Mouse (Mus musculus) thymus, adult 2 months (tissue): ENCODE measurements at regions not wholly inside any gene's neighbourhood (a gene's known extent, or its start where the extent isn't known, plus 50 kb on each side); places are given as distances from the start of the nearest gene placed in this dataset.

Experiments
- DNase-seq: peaks from one replicate; pipeline ENCODE4 v3.0.0; 2021
- H3K27ac ChIP-seq: fragments of 200-500 bp; 2 replicates; pipeline ENCODE4 v1.5.1; 2012; ENCODE audit warnings: low read length, control low read depth; ENCODE audit not compliant: control insufficient read depth, insufficient read depth
- H3K27me3 ChIP-seq: fragments of 200-500 bp; 2 replicates; pipeline ENCODE4 v1.6.1; 2012; ENCODE audit warnings: mild to moderate bottlenecking, low read length, moderate library complexity, mixed read lengths; ENCODE audit not compliant: control insufficient read depth, insufficient read depth
- H3K36me3 ChIP-seq: fragments of 200-500 bp; 2 replicates; pipeline ENCODE4 v1.6.1; 2012; ENCODE audit warnings: mild to moderate bottlenecking, low read length, moderate library complexity; ENCODE audit not compliant: control insufficient read depth, insufficient read depth
- H3K4me1 ChIP-seq: fragments of 200-500 bp; replicated peaks from 2 replicates; pipeline ENCODE4 v1.6.1; 2012; ENCODE audit warnings: low read length; ENCODE audit not compliant: control insufficient read depth, insufficient read depth
- H3K4me3 ChIP-seq: fragments of 200-500 bp; 2 replicates; pipeline ENCODE4 v1.5.1; 2012; ENCODE audit warnings: mild to moderate bottlenecking, low read length, control low read depth, moderate library complexity; ENCODE audit not compliant: control insufficient read depth, insufficient read depth
- CTCF ChIP-seq: fragments of 200-500 bp; IDR thresholded peaks from 2 replicates; pipeline ENCODE4 v1.5.1; 2012; ENCODE audit warnings: mild to moderate bottlenecking, control low read depth, low read length, moderate library complexity, borderline replicate concordance; ENCODE audit not compliant: control insufficient read depth, poor library complexity, insufficient read depth; ENCODE audit errors: extremely low read depth
- POLR2A ChIP-seq: fragments of 200-500 bp; IDR thresholded peaks from 2 replicates; pipeline ENCODE4 v1.6.1; 2012; ENCODE audit warnings: mild to moderate bottlenecking, low read length, control low read depth, moderate library complexity; ENCODE audit not compliant: control insufficient read depth, poor library complexity, insufficient read depth; ENCODE audit errors: extremely low read depth
- WGBS: fragments of 180-500 bp; shearing (Covaris S2); methylation state at CpG from one replicate; pipeline ENCODE4 v1.1.7; 2018; 5-methylcytosine and 5-hydroxymethylcytosine counted together

DNA sequence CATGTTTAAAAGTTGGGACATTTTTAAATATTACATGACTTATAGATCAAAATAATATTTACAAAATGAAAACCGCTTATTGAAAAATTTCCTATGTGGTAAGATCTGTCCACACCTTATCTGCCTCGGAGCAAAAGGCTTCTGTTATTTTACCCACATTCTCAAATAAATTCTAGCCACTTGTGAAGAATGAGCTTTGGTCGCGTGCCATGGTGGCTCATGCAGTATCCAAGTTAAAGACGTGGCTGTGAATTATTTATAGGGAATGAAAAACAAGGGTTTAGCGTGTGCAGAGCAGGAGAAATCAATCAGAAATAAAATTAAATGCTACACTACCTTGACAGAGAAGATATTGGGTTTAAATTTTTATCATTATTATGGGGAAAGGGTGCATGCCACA lies 430.7 kb upstream of the Cited2 start:
- 95% methylated on average over 6 of the region's 6 CpGs for WGBS
- H3K4me3 ChIP-seq = no peak overlapping the region

DNA sequence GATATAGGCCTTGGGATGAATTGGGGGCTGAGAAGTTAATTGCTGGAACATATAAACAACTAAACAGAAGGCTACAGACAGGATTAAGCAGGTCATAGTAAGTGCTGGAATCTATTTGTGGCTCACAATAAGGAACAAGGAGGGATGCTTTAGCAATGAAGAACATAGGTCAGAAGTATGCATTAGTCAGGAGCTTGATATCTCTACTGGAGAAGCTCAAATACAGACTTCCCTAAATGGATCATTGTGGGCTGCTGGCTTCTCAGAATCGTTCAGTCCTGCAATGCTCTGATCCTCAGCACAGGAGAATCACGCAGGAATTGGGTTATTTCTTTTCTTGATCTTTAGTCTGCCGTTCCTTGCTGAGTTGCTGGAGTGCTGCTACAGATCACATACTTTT lies 428.6 kb upstream of the Cited2 start:
- Histone ChIP-seq H3K27ac (no peak overlapping the region), H3K27me3 (no peaks in the 10 kb centered on the region), H3K4me3 (no peak overlapping the region), H3K36me3 (no peaks in the 10 kb centered on the region), H3K4me1 (no peaks in the 10 kb centered on the region)
- no peak for TF ChIP-seq POLR2A
- TF ChIP-seq CTCF = no peak
- no peak for DNase-seq
- 67% methylated on average over 3 of the region's 3 CpGs for WGBS

More for the DNA sequence above, 430.7 kb upstream of the Cited2 start:
- DNase-seq = no peak
- Histone ChIP-seq H3K27me3 (no peaks in the 10 kb centered on the region), H3K36me3 (no peaks in the 10 kb centered on the region), H3K4me1 (no peaks in the 10 kb centered on the region), H3K27ac (no peak overlapping the region)
- TF ChIP-seq POLR2A (no peak), CTCF (no peak)

GRCm38 (mm10) chr10:17295157-17295556 lies 427.9 kb upstream of the Cited2 start:
- H3K27me3 ChIP-seq = no peaks in the 10 kb centered on the region
- no peaks in the 10 kb centered on the region for H3K4me1 ChIP-seq
- no peak overlapping the region for H3K4me3 ChIP-seq
- H3K36me3 ChIP-seq = no peaks in the 10 kb centered on the region
- TF ChIP-seq CTCF = no peak
- TF ChIP-seq POLR2A = no peak
- 46% methylated on average over 3 of the region's 3 CpGs for WGBS
- H3K27ac ChIP-seq = no peak overlapping the region
- DNase-seq = no peak

GRCm38 (mm10) chr10:17299600-17299999 lies 423.4 kb upstream of the Cited2 start:
- WGBS = 89% methylated on average over 6 of the region's 6 CpGs
- Histone ChIP-seq H3K4me3 (no peak overlapping the region), H3K4me1 (no peaks in the 10 kb centered on the region), H3K36me3 (no peaks in the 10 kb centered on the region), H3K27ac (no peak overlapping the region), H3K27me3 (no peaks in the 10 kb centered on the region)
- no peak for DNase-seq
- TF ChIP-seq CTCF = no peak
- no peak for TF ChIP-seq POLR2A

DNA sequence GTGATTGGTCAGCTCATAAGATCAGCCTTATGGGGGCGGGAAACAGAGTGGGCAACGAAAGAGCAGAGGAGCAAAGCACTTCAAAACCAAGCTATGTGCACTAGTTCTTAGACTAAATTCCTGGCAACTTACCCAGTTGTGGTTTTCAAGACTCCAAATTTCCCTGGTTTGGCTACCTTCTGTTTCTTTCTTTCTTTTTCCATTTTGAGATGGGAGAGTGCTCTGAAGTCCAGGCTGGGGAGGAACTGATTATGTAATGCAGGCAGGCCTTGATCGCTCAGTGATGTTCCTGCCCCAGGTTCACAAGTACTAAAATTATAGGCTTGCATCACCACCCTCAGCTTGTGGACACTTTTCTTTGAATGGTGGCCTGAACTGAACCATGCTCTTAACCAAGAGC lies 396.3 kb upstream of the Cited2 start:
- no peaks in the 10 kb centered on the region for H3K27me3 ChIP-seq
- TF ChIP-seq POLR2A (no peak), CTCF (no peak)
- 83% methylated on average over 3 of the region's 3 CpGs for WGBS
- no peak overlapping the region for H3K27ac ChIP-seq
- no peaks in the 10 kb centered on the region for H3K36me3 ChIP-seq
- peaks cover 2% of the 10 kb centered on the region; the same call in 1 of the 2 replicates for H3K4me1 ChIP-seq
- H3K4me3 ChIP-seq = no peak overlapping the region
- DNase-seq = no peak

DNA sequence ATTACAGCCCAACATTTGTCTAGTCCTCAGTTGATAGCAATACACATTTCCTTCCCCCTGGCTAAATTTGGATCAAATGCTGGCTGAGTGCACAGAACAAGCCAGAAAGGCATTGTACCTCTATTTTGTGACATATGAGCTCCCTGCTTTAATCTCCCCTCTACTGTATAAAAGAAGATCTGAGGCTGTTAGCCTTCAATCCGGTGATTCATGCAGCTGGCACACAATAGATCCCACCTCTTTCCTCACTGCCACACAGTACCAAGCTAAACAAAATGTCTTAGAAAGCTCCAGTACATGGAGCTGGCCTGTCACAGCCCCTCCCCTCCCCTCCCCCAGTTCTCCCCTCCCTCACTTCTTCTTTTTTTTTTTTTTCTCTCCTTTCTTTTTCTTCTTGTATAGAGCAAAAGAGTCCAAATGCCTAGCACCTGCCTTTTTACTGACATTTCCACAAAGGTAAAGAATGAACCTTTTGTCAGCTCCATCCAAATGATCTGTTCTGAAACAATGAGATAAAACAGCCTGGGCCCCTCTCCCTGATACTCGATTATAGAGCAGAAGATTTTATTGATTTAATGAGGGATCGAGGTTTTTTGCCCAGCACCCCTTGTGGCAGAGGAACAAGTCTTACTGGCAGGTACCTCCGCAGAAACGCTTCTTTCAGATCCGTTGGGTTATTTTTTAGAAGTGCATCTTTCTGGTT lies 392.0 kb upstream of the Cited2 start:
- Histone ChIP-seq H3K27me3 (no peaks in the 10 kb centered on the region), H3K27ac (no peak overlapping the region), H3K36me3 (no peaks in the 10 kb centered on the region), H3K4me1 (peaks cover 2% of the 10 kb centered on the region; the same call in 1 of the 2 replicates), H3K4me3 (no peak overlapping the region)
- DNase-seq = no peak
- WGBS = 21% methylated on average over 6 of the region's 6 CpGs
- TF ChIP-seq CTCF = no peak
- no peak for TF ChIP-seq POLR2A
